ENCODE assay signal across 8 mouse cellular contexts in genomic region chr2:30722263-30723050, GRCm38 (mm10).
DNase-seq lines count a peak whose midpoint lies in the region; ATAC-seq and TF ChIP-seq lines count a peak whose summit lies in the region.

No protein-coding gene starts in this region.

- ATAC-seq in embryonic facial prominence, embryonic 12.5 days (ENCODE audit: insufficient number of reproducible peaks, insufficient read depth, low FRiP score, low TSS enrichment), result no peak
- ATAC-seq in intestine, embryonic 16.5 days, result no peak
- no peak for ATAC-seq in midbrain, postnatal 0 days (ENCODE audit: low FRiP score)
- ATAC-seq in CD4-positive, CD25-positive, alpha-beta regulatory T cell, adult 4 months, result no peak

- peak overlapping the region; percentile 100 for H3K27ac ChIP-seq in embryonic facial prominence, embryonic 12.5 days
- H3K27ac ChIP-seq in intestine, embryonic 16.5 days (ENCODE audit: low read length), result peak overlapping the region; percentile 100
- H3K27ac ChIP-seq in midbrain, postnatal 0 days (ENCODE audit: low read depth, low read length), result peak overlapping the region; percentile 95

- no peak overlapping the region for H3K4me3 ChIP-seq in embryonic facial prominence, embryonic 12.5 days
- no peak overlapping the region for H3K4me3 ChIP-seq in intestine, embryonic 16.5 days (ENCODE audit: low read length)
- H3K4me3 ChIP-seq in midbrain, postnatal 0 days (ENCODE audit: low read depth, low read length), result no peak overlapping the region

- H3K27me3 ChIP-seq in embryonic facial prominence, embryonic 12.5 days, result no peaks in the 10 kb centered on the region
- no peaks in the 10 kb centered on the region for H3K27me3 ChIP-seq in intestine, embryonic 16.5 days (replicated peaks; ENCODE audit: control insufficient read depth, insufficient read depth, low read length)
- H3K27me3 ChIP-seq in midbrain, postnatal 0 days (ENCODE audit: insufficient read depth, low read length), result no peaks in the 10 kb centered on the region

- peak overlapping the region; percentile 20 for H3K9ac ChIP-seq in embryonic facial prominence, embryonic 12.5 days
- peak overlapping the region; percentile 57 for H3K9ac ChIP-seq in intestine, embryonic 16.5 days (ENCODE audit: low read depth, low read length)
- peak overlapping the region; percentile 50 for H3K9ac ChIP-seq in midbrain, postnatal 0 days (replicated peaks; ENCODE audit: low read length, poor library complexity, severe bottlenecking)

- WGBS in embryonic facial prominence, embryonic 12.5 days, result 17% methylated on average over 7 of the region's 7 CpGs
- WGBS in intestine, embryonic 16.5 days, result 38% methylated on average over 7 of the region's 7 CpGs
- 9% methylated on average over 7 of the region's 7 CpGs for WGBS in midbrain, postnatal 0 days

- TF ChIP-seq CTCF in midbrain, postnatal 0 days (IDR thresholded peaks at IDR 0.05), result no peak

- intact Hi-C loops in gastrocnemius, postnatal 36 days (cut with DNase I), result loop anchor here (5.0 kb wide), 1 partner anchor 50 kb away; no protein-coding TSS in a partner anchor

- no peaks in the 10 kb centered on the region for H3K36me3 ChIP-seq in embryonic facial prominence, embryonic 12.5 days
- no peaks in the 10 kb centered on the region for H3K36me3 ChIP-seq in intestine, embryonic 16.5 days (ENCODE audit: control insufficient read depth, insufficient read depth, low read length)
- H3K36me3 ChIP-seq in midbrain, postnatal 0 days (ENCODE audit: insufficient read depth, low read length), result no peaks in the 10 kb centered on the region

- no peaks in the 10 kb centered on the region for H3K9me3 ChIP-seq in embryonic facial prominence, embryonic 12.5 days
- no peaks in the 10 kb centered on the region for H3K9me3 ChIP-seq in intestine, embryonic 16.5 days (ENCODE audit: control insufficient read depth, low read length)
- H3K9me3 ChIP-seq in midbrain, postnatal 0 days (ENCODE audit: low read length), result no peaks in the 10 kb centered on the region

- peak; percentile 55 for DNase-seq in layer of hippocampus, adult 9-11 months
- DNase-seq in layer of hippocampus, adult 11-12 months (ENCODE audit: low spot score), result no peak
- peak; percentile 49 for DNase-seq in midbrain, postnatal 0 days (ENCODE audit: low spot score)
- no peak for DNase-seq in left cerebral cortex, adult 11 months (ENCODE audit: low spot score)
- no peak for DNase-seq in gastrocnemius, postnatal 36 days

- H3K4me1 ChIP-seq in embryonic facial prominence, embryonic 12.5 days, result peaks cover 83% of the 10 kb centered on the region
- H3K4me1 ChIP-seq in intestine, embryonic 16.5 days (ENCODE audit: control insufficient read depth, insufficient read depth, low read length), result peaks cover 70% of the 10 kb centered on the region
- H3K4me1 ChIP-seq in midbrain, postnatal 0 days (ENCODE audit: insufficient read depth, low read length), result peaks cover 52% of the 10 kb centered on the region

- 0 out of 2 replicates have a peak overlapping the region, but pooled peaks have one; percentile 10 for H3K4me2 ChIP-seq in embryonic facial prominence, embryonic 12.5 days (replicated peaks)
- no peak overlapping the region; the same call in 1 of the 2 replicates for H3K4me2 ChIP-seq in intestine, embryonic 16.5 days (ENCODE audit: low read depth, low read length)
- H3K4me2 ChIP-seq in midbrain, postnatal 0 days (ENCODE audit: low read depth, low read length, poor library complexity, severe bottlenecking), result no peak overlapping the region

Comparison
In these comparisons a context has a peak if more than half of its experiments do, and no peak if none do; other contexts are left out.
1. DNase-seq: peak in layer of hippocampus, adult 9-11 months (single experiment) and midbrain, postnatal 0 days (single experiment); none in layer of hippocampus, adult 11-12 months (single experiment), left cerebral cortex, adult 11 months (single experiment) and gastrocnemius, postnatal 36 days (0 of 2).
2. Peak in every context shown above with its lines, with median percentiles within 50 percentile points of each other: H3K27ac ChIP-seq and H3K9ac ChIP-seq.